Mouse (Mus musculus): ENCODE data around the gene Mapk1. TPM values are rescaled to one million over a fixed set of nuclear protein-coding genes. Genes with fewer than 3 reads are reported as not detected.
A peak's percentile ranks its signal among the peaks of the same experiment; 100 is the strongest.

Mapk1 gene
- polyA plus RNA-seq (2014; fragmentation: Nextera tagmentation; extraction: Ambion mirVana) = 229 and 233 TPM in 2 replicates

GRCm38 (mm10) chr16:16983131-16983533 lies at the start of gene Mapk1:
TSS of gene Mapk1 (plus strand) at chr16:16983382.
- Histone ChIP-seq H3K27me3 (ENCODE audit: control insufficient read depth, insufficient read depth, low read length) (no peaks in the 10 kb centered on the region), H3K4me1 (ENCODE audit: control insufficient read depth, insufficient read depth, low read length) (peaks cover 18% of the 10 kb centered on the region; the same call in 1 of the 2 replicates), H3K36me3 (ENCODE audit: control insufficient read depth, insufficient read depth, low read length) (peaks cover 1% of the 10 kb centered on the region; the same call in 1 of the 2 replicates), H3K9me3 (ENCODE audit: control insufficient read depth, low read length) (no peaks in the 10 kb centered on the region), H3K4me3 (ENCODE audit: low read depth, low read length) (peak within 1 kb of the TSS; percentile 100), H3K27ac (ENCODE audit: low read depth, low read length) (peak within 1 kb of the TSS; percentile 93), H3K9ac (replicated peaks; ENCODE audit: low read depth, low read length) (peak within 1 kb of the TSS; percentile 87), H3K4me2 (ENCODE audit: low read depth, low read length) (peak within 1 kb of the TSS; percentile 66)
- under 1% methylated on average over 31 of the region's 35 CpGs for WGBS
- ATAC-seq (ENCODE audit: low read depth) = peak; percentile 98

GRCm38 (mm10) chr16:16939543-16939942 lies 43.6 kb upstream of the Mapk1 start:
- no peaks in the 10 kb centered on the region for H3K27me3 ChIP-seq (ENCODE audit: control insufficient read depth, insufficient read depth, low read length)
- no peak overlapping the region for H3K9ac ChIP-seq (replicated peaks; ENCODE audit: low read depth, low read length)
- H3K27ac ChIP-seq (ENCODE audit: low read depth, low read length) = no peak overlapping the region
- 94% methylated on average over 9 of the region's 9 CpGs for WGBS
- H3K36me3 ChIP-seq (ENCODE audit: control insufficient read depth, insufficient read depth, low read length) = no peaks in the 10 kb centered on the region
- no peak overlapping the region for H3K4me3 ChIP-seq (ENCODE audit: low read depth, low read length)
- no peak for ATAC-seq (ENCODE audit: low read depth)
- no peaks in the 10 kb centered on the region for H3K9me3 ChIP-seq (ENCODE audit: control insufficient read depth, low read length)
- no peak overlapping the region for H3K4me2 ChIP-seq (ENCODE audit: low read depth, low read length)
- H3K4me1 ChIP-seq (ENCODE audit: control insufficient read depth, insufficient read depth, low read length) = no peaks in the 10 kb centered on the region

GRCm38 (mm10) chr16:16941078-16941477 lies 42.1 kb upstream of the Mapk1 start:
- Histone ChIP-seq H3K9ac (replicated peaks; ENCODE audit: low read depth, low read length) (no peak overlapping the region), H3K36me3 (ENCODE audit: control insufficient read depth, insufficient read depth, low read length) (no peaks in the 10 kb centered on the region), H3K4me3 (ENCODE audit: low read depth, low read length) (no peak overlapping the region), H3K4me2 (ENCODE audit: low read depth, low read length) (no peak overlapping the region), H3K9me3 (ENCODE audit: control insufficient read depth, low read length) (no peaks in the 10 kb centered on the region), H3K4me1 (ENCODE audit: control insufficient read depth, insufficient read depth, low read length) (no peaks in the 10 kb centered on the region), H3K27ac (ENCODE audit: low read depth, low read length) (no peak overlapping the region), H3K27me3 (ENCODE audit: control insufficient read depth, insufficient read depth, low read length) (no peaks in the 10 kb centered on the region)
- no peak for ATAC-seq (ENCODE audit: low read depth)
- WGBS = 89% methylated on average over 2 of the region's 2 CpGs

GRCm38 (mm10) chr16:16958575-16958974 lies 24.6 kb upstream of the Mapk1 start:
- Histone ChIP-seq H3K4me3 (ENCODE audit: low read depth, low read length) (no peak overlapping the region), H3K36me3 (ENCODE audit: control insufficient read depth, insufficient read depth, low read length) (no peaks in the 10 kb centered on the region), H3K27ac (ENCODE audit: low read depth, low read length) (no peak overlapping the region), H3K4me1 (ENCODE audit: control insufficient read depth, insufficient read depth, low read length) (no peaks in the 10 kb centered on the region), H3K9me3 (ENCODE audit: control insufficient read depth, low read length) (no peaks in the 10 kb centered on the region), H3K4me2 (ENCODE audit: low read depth, low read length) (no peak overlapping the region), H3K27me3 (ENCODE audit: control insufficient read depth, insufficient read depth, low read length) (no peaks in the 10 kb centered on the region), H3K9ac (replicated peaks; ENCODE audit: low read depth, low read length) (no peak overlapping the region)
- no peak for ATAC-seq (ENCODE audit: low read depth)
- WGBS = 6% methylated on average over 1 of the region's 5 CpGs

- no peak overlapping the region for H3K27ac ChIP-seq (ENCODE audit: low read depth, low read length)
- H3K27me3 ChIP-seq (ENCODE audit: control insufficient read depth, insufficient read depth, low read length) = no peaks in the 10 kb centered on the region
- H3K36me3 ChIP-seq (ENCODE audit: control insufficient read depth, insufficient read depth, low read length) = no peaks in the 10 kb centered on the region
- H3K4me3 ChIP-seq (ENCODE audit: low read depth, low read length) = no peak overlapping the region
- H3K9ac ChIP-seq (replicated peaks; ENCODE audit: low read depth, low read length) = no peak overlapping the region
- no peaks in the 10 kb centered on the region for H3K9me3 ChIP-seq (ENCODE audit: control insufficient read depth, low read length)
- ATAC-seq (ENCODE audit: low read depth) = no peak
- H3K4me2 ChIP-seq (ENCODE audit: low read depth, low read length) = no peak overlapping the region
- H3K4me1 ChIP-seq (ENCODE audit: control insufficient read depth, insufficient read depth, low read length) = no peaks in the 10 kb centered on the region
- 94% methylated on average over 6 of the region's 6 CpGs for WGBS
Observed at GRCm38 (mm10) chr16:16959907-16960306, 23.3 kb upstream of the Mapk1 start.

GRCm38 (mm10) chr16:16965149-16965548 lies 18.0 kb upstream of the Mapk1 start:
- H3K4me2 ChIP-seq (ENCODE audit: low read depth, low read length) = no peak overlapping the region
- no peak for ATAC-seq (ENCODE audit: low read depth)
- 67% methylated on average over 1 of the region's 1 CpGs for WGBS
- no peak overlapping the region for H3K9ac ChIP-seq (replicated peaks; ENCODE audit: low read depth, low read length)
- no peak overlapping the region for H3K4me3 ChIP-seq (ENCODE audit: low read depth, low read length)
- H3K4me1 ChIP-seq (ENCODE audit: control insufficient read depth, insufficient read depth, low read length) = no peaks in the 10 kb centered on the region
- no peak overlapping the region for H3K27ac ChIP-seq (ENCODE audit: low read depth, low read length)
- no peaks in the 10 kb centered on the region for H3K27me3 ChIP-seq (ENCODE audit: control insufficient read depth, insufficient read depth, low read length)
- no peaks in the 10 kb centered on the region for H3K36me3 ChIP-seq (ENCODE audit: control insufficient read depth, insufficient read depth, low read length)
- no peaks in the 10 kb centered on the region for H3K9me3 ChIP-seq (ENCODE audit: control insufficient read depth, low read length)

GRCm38 (mm10) chr16:16966290-16966689 lies 16.9 kb upstream of the Mapk1 start:
- no peak overlapping the region for H3K27ac ChIP-seq (ENCODE audit: low read depth, low read length)
- H3K36me3 ChIP-seq (ENCODE audit: control insufficient read depth, insufficient read depth, low read length) = no peaks in the 10 kb centered on the region
- H3K4me1 ChIP-seq (ENCODE audit: control insufficient read depth, insufficient read depth, low read length) = no peaks in the 10 kb centered on the region
- H3K27me3 ChIP-seq (ENCODE audit: control insufficient read depth, insufficient read depth, low read length) = no peaks in the 10 kb centered on the region
- no peak overlapping the region for H3K4me3 ChIP-seq (ENCODE audit: low read depth, low read length)
- ATAC-seq (ENCODE audit: low read depth) = no peak
- H3K9me3 ChIP-seq (ENCODE audit: control insufficient read depth, low read length) = no peaks in the 10 kb centered on the region
- no peak overlapping the region for H3K9ac ChIP-seq (replicated peaks; ENCODE audit: low read depth, low read length)
- no peak overlapping the region for H3K4me2 ChIP-seq (ENCODE audit: low read depth, low read length)

- 90% methylated on average over 3 of the region's 3 CpGs for WGBS
- Histone ChIP-seq H3K36me3 (ENCODE audit: control insufficient read depth, insufficient read depth, low read length) (no peaks in the 10 kb centered on the region), H3K4me2 (ENCODE audit: low read depth, low read length) (no peak overlapping the region), H3K4me1 (ENCODE audit: control insufficient read depth, insufficient read depth, low read length) (no peaks in the 10 kb centered on the region), H3K27me3 (ENCODE audit: control insufficient read depth, insufficient read depth, low read length) (no peaks in the 10 kb centered on the region), H3K9me3 (ENCODE audit: control insufficient read depth, low read length) (no peaks in the 10 kb centered on the region), H3K27ac (ENCODE audit: low read depth, low read length) (no peak overlapping the region), H3K4me3 (ENCODE audit: low read depth, low read length) (no peak overlapping the region), H3K9ac (replicated peaks; ENCODE audit: low read depth, low read length) (no peak overlapping the region)
- no peak for ATAC-seq (ENCODE audit: low read depth)
Observed at GRCm38 (mm10) chr16:16978061-16978460, 5.1 kb upstream of the Mapk1 start.

GRCm38 (mm10) chr16:16978765-16979164 lies 4.4 kb upstream of the Mapk1 start:
- H3K27ac ChIP-seq (ENCODE audit: low read depth, low read length) = no peak overlapping the region
- ATAC-seq (ENCODE audit: low read depth) = no peak
- H3K27me3 ChIP-seq (ENCODE audit: control insufficient read depth, insufficient read depth, low read length) = no peaks in the 10 kb centered on the region
- no peaks in the 10 kb centered on the region for H3K36me3 ChIP-seq (ENCODE audit: control insufficient read depth, insufficient read depth, low read length)
- H3K9ac ChIP-seq (replicated peaks; ENCODE audit: low read depth, low read length) = no peak overlapping the region
- no peak overlapping the region for H3K4me3 ChIP-seq (ENCODE audit: low read depth, low read length)
- no peak overlapping the region for H3K4me2 ChIP-seq (ENCODE audit: low read depth, low read length)
- H3K4me1 ChIP-seq (ENCODE audit: control insufficient read depth, insufficient read depth, low read length) = no peaks in the 10 kb centered on the region
- WGBS = 84% methylated on average over 2 of the region's 2 CpGs
- H3K9me3 ChIP-seq (ENCODE audit: control insufficient read depth, low read length) = no peaks in the 10 kb centered on the region

Measured in neural tube, embryonic 14.5 days (tissue).